Mouse (Mus musculus) ES-Bruce4 (cell line): ENCODE measurements around the gene Mllt3. TPM values are rescaled to one million over a fixed set of nuclear protein-coding genes. Genes with fewer than 3 reads are reported as not detected.

ENCODE experiments used
- H3K27ac ChIP-seq: 2 replicates; pipeline ENCODE4 v1.5.1; 2012; ENCODE audit warnings: low read length, inconsistent platforms; ENCODE audit not compliant: insufficient read depth
- H3K27me3 ChIP-seq: 2 replicates; pipeline ENCODE4 v1.6.1; 2012; ENCODE audit warnings: mild to moderate bottlenecking, low read length, inconsistent platforms; ENCODE audit not compliant: control insufficient read depth, poor library complexity, insufficient read depth, severe bottlenecking
- H3K36me3 ChIP-seq: 2 replicates; pipeline ENCODE4 v1.6.1; 2012; ENCODE audit warnings: inconsistent platforms, mild to moderate bottlenecking, low read length, moderate library complexity; ENCODE audit not compliant: control insufficient read depth, poor library complexity, insufficient read depth, severe bottlenecking
- H3K4me1 ChIP-seq: one replicate; pipeline ENCODE4 v1.8.1; 2011; ENCODE audit warnings: low read length; ENCODE audit not compliant: control insufficient read depth, insufficient read depth
- H3K4me3 ChIP-seq: 2 replicates; pipeline ENCODE4 v1.5.1; 2011; ENCODE audit warnings: low read depth, mild to moderate bottlenecking, low read length
- H3K9ac ChIP-seq: 2 replicates; pipeline ENCODE4 v1.6.1; 2012; ENCODE audit warnings: low read depth, mild to moderate bottlenecking, inconsistent platforms; ENCODE audit not compliant: poor library complexity, severe bottlenecking
- H3K9me3 ChIP-seq: replicated peaks from 2 replicates; pipeline ENCODE4 v1.6.1; 2012; ENCODE audit warnings: mild to moderate bottlenecking, low read length, inconsistent platforms; ENCODE audit not compliant: control insufficient read depth, poor library complexity, insufficient read depth, severe bottlenecking
- CTCF ChIP-seq: IDR thresholded peaks from one replicate; pipeline ENCODE4 v1.8.1; 2011; ENCODE audit warnings: low read depth, low read length
- EP300 ChIP-seq: IDR thresholded peaks from 2 replicates; pipeline ENCODE4 v1.6.1; 2011; ENCODE audit warnings: low read depth, low read length; ENCODE audit not compliant: insufficient read depth
- POLR2A ChIP-seq: IDR thresholded peaks from one replicate; pipeline ENCODE4 v1.8.1; 2011; ENCODE audit warnings: low read length; ENCODE audit not compliant: insufficient read depth
- polyA plus RNA-seq: library from polyadenylated mRNA; stranded (reverse); fragments of >200 nt; gene quantifications from 2 replicates; pipeline ENCODE4 v1.2.4, GENCODE M21; 2011; ENCODE audit warnings: low read depth; ENCODE audit not compliant: missing spikeins, insufficient read depth, insufficient read length

Gene Mllt3
- polyA plus RNA-seq, 1 experiment: 19.2 TPM

DNA sequence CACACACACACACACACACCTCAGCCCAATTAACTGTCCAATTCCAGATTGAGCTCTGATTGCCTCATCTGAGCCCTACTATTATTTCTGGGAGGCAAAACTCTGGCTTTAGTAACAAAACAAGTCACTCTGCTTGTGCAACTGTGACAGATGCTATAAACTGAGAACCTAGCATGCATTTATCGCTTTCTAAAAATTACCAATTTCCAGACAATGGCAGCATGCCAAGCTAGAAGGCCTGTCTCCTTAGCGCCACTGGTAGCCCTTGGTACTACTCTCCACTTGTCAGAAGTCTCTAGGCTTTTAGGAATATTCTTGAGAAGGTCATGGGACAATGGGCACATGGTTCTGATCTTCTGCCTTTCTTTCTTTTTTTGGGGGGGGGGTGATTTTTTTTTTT lies 257.4 kb downstream of the Mllt3 start:
- Histone ChIP-seq H3K27me3 (no peaks in the 10 kb centered on the region), H3K27ac (no peak overlapping the region), H3K36me3 (no peaks in the 10 kb centered on the region), H3K9me3 (no peaks in the 10 kb centered on the region), H3K4me3 (no peak overlapping the region), H3K4me1 (no peaks in the 10 kb centered on the region), H3K9ac (no peak overlapping the region)
- TF ChIP-seq EP300 (no peak), POLR2A (no peak), CTCF (no peak)

DNA sequence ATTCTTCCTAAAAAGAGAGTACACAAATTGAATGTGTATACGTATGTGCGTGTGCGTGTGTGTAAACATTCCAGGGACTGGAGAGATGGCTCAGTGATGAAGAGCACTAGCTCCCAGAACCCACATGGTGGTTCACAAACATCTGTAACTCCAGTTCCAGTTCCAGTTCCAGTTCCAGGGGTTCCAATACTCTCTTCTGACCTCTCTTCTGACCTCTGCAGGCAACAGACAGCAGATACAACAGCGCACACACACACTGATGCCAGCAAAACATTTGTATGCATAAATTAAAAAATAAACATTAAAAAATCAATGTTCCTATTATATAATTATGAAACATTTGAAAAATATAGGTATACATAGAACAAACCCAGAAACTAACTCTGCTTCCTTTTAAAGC lies 258.6 kb downstream of the Mllt3 start:
- no peaks in the 10 kb centered on the region for H3K4me1 ChIP-seq
- H3K4me3 ChIP-seq: no peak overlapping the region
- TF ChIP-seq CTCF (no peak), POLR2A (no peak), EP300 (no peak)
- no peaks in the 10 kb centered on the region for H3K36me3 ChIP-seq
- H3K9ac ChIP-seq: no peak overlapping the region
- no peaks in the 10 kb centered on the region for H3K9me3 ChIP-seq
- no peaks in the 10 kb centered on the region for H3K27me3 ChIP-seq
- H3K27ac ChIP-seq: no peak overlapping the region

GRCm38 (mm10) chr4:87767711-87768561 lies 265.2 kb downstream of the Mllt3 start:
- no peak overlapping the region for H3K9ac ChIP-seq
- H3K27me3 ChIP-seq: no peaks in the 10 kb centered on the region
- no peaks in the 10 kb centered on the region for H3K36me3 ChIP-seq
- H3K27ac ChIP-seq: no peak overlapping the region
- no peaks in the 10 kb centered on the region for H3K9me3 ChIP-seq
- H3K4me1 ChIP-seq: no peaks in the 10 kb centered on the region
- no peak overlapping the region for H3K4me3 ChIP-seq
- TF ChIP-seq POLR2A (no peak), EP300 (no peak), CTCF (no peak)

DNA sequence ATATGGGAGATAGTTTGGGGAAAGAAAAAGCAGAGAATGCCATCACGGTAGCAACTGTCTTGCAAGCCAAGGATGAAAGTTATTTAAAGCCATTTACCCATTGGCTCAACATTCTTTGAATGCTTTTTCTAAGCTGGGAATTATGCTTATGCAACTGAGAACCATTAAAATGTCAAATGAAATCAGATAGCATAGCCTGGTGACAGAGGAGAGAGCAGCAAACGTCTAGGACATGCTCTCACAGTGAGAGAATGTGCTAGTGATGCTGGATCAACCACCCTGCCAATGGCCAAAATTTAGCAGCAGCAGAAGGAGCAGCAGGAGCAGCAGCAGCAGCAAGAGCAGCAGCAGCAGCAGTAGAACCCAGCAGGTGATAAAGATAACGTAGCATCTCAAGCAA lies 267.4 kb downstream of the Mllt3 start:
- no peak overlapping the region for H3K4me3 ChIP-seq
- H3K4me1 ChIP-seq: no peaks in the 10 kb centered on the region
- no peaks in the 10 kb centered on the region for H3K36me3 ChIP-seq
- H3K9me3 ChIP-seq: no peaks in the 10 kb centered on the region
- H3K27me3 ChIP-seq: no peaks in the 10 kb centered on the region
- TF ChIP-seq POLR2A (no peak), EP300 (no peak), CTCF (no peak)
- H3K27ac ChIP-seq: no peak overlapping the region
- no peak overlapping the region for H3K9ac ChIP-seq

DNA sequence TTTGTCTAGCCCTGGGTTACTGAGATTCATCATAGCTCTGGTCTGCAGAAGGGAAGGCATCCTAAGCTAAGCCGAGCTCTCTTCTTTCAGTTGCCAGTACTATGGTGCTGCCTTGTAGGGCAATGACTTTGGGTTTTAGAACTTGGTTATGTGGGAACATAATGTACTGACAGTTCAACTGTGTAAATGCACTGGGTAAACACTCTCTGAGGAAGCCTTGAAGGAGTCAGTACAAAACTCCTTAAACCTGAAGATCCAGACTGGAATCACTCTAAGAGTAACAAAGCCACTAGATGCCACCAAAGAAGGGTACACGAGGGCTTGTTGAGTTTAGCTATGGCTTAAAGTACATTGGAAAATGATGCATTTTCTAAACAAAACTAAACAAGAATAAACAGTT lies 272.1 kb downstream of the Mllt3 start:
- Histone ChIP-seq H3K9me3 (no peaks in the 10 kb centered on the region), H3K27ac (no peak overlapping the region), H3K27me3 (no peaks in the 10 kb centered on the region), H3K4me3 (no peak overlapping the region), H3K36me3 (no peaks in the 10 kb centered on the region), H3K9ac (no peak overlapping the region), H3K4me1 (no peaks in the 10 kb centered on the region)
- TF ChIP-seq CTCF (no peak), EP300 (no peak), POLR2A (no peak)

DNA sequence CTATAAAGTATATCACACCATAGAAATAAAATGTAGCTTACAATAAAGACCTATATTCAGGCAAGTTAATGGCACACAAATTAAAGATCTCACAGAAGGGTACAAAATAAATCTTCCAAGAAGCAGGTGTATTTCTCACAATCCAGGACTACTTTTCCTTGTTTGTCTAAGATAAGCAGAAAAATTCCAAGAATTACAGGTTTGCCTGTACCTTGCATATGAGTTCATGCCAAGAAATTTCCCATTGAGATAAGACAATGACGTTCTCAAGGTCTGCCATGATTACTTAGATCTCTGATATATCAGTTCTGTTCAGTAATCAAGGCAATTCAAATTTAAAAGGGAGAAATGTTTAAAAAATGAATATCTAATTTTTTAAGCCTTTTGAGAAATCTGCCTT lies 272.9 kb downstream of the Mllt3 start:
- TF ChIP-seq POLR2A: no peak
- no peak for TF ChIP-seq CTCF
- TF ChIP-seq EP300: no peak
- Histone ChIP-seq H3K36me3 (no peaks in the 10 kb centered on the region), H3K9ac (no peak overlapping the region), H3K4me1 (no peaks in the 10 kb centered on the region), H3K4me3 (no peak overlapping the region), H3K27me3 (no peaks in the 10 kb centered on the region), H3K27ac (no peak overlapping the region), H3K9me3 (0 out of 2 replicates have a peak, but pooled peaks cover under 1% of the 10 kb centered on the region)
